Mouse (Mus musculus): ENCODE measurements at regions not wholly inside any gene's neighbourhood (a gene's known extent, or its start where the extent isn't known, plus 50 kb on each side); places are given as distances from the start of the nearest gene placed in this dataset.

- no peak for DNase-seq
Measured at GRCm38 (mm10) chr1:15155046-15155445, 938.1 kb downstream of the 4930444P10Rik start.

- DNase-seq = no peak
Measured at GRCm38 (mm10) chr1:15153952-15154351, 939.2 kb downstream of the 4930444P10Rik start.

- DNase-seq = no peak
Measured at GRCm38 (mm10) chr1:15143922-15144591, 949.1 kb downstream of the 4930444P10Rik start.

- no peak for DNase-seq
Measured at GRCm38 (mm10) chr1:15118462-15118861, 974.7 kb downstream of the 4930444P10Rik start.

GRCm38 (mm10) chr1:15111420-15111819 is 981.7 kb downstream of the 4930444P10Rik start:
- no peak for DNase-seq

- no peak for DNase-seq
Measured at GRCm38 (mm10) chr1:15070331-15070730, 1022.8 kb downstream of the 4930444P10Rik start.

- DNase-seq = no peak
Measured at GRCm38 (mm10) chr1:15034047-15034446, 1059.1 kb downstream of the 4930444P10Rik start.

- DNase-seq = no peak
Measured at GRCm38 (mm10) chr1:15018460-15018779, 1074.7 kb downstream of the 4930444P10Rik start.

GRCm38 (mm10) chr1:15017689-15018459 is 1075.3 kb downstream of the 4930444P10Rik start:
- no peak for DNase-seq

- DNase-seq = peak in 1 of 2 experiments; percentile 76
Measured at GRCm38 (mm10) chr1:15007663-15008344, 1085.3 kb downstream of the 4930444P10Rik start.

- no peak for DNase-seq
Measured at GRCm38 (mm10) chr1:14995348-14995747, 1097.8 kb downstream of the 4930444P10Rik start.

GRCm38 (mm10) chr1:14980093-14980711 is 1112.9 kb downstream of the 4930444P10Rik start:
- DNase-seq = peak; percentile 54 to 55
